Mouse (Mus musculus) midbrain, embryonic 12.5 days (tissue): ENCODE measurements around the gene Gli2. TPM values are rescaled to one million over a fixed set of nuclear protein-coding genes. Genes with fewer than 3 reads are reported as not detected.

Source experiments
- ATAC-seq: fragments of 200-750 bp; cut with Nextera tagmentation; 2 replicates; pipeline ENCODE4 v1.8.0; 2017; ENCODE audit warnings: low read depth, moderate TSS enrichment, moderate library complexity; ENCODE audit not compliant: low FRiP score
- H3K27ac ChIP-seq: fragments of 300-500 bp; sonication (generic); replicated peaks from 2 replicates; pipeline ENCODE4 v1.5.1; 2016; ENCODE audit warnings: mild to moderate bottlenecking
- H3K27me3 ChIP-seq: fragments of 300-500 bp; sonication (generic); 2 replicates; pipeline ENCODE4 v1.6.1; 2016; ENCODE audit warnings: mild to moderate bottlenecking
- H3K36me3 ChIP-seq: fragments of 300-500 bp; sonication (generic); 2 replicates; pipeline ENCODE4 v1.6.1; 2016
- H3K4me1 ChIP-seq: fragments of 300-500 bp; sonication (generic); 2 replicates; pipeline ENCODE4 v1.6.1; 2016
- H3K4me2 ChIP-seq: fragments of 300-500 bp; sonication (generic); replicated peaks from 2 replicates; pipeline ENCODE4 v1.6.1; 2016; ENCODE audit warnings: mild to moderate bottlenecking, moderate library complexity
- H3K4me3 ChIP-seq: fragments of 300-500 bp; sonication (generic); 2 replicates; pipeline ENCODE4 v1.5.1; 2016; ENCODE audit warnings: mild to moderate bottlenecking
- H3K9ac ChIP-seq: fragments of 300-500 bp; sonication (generic); replicated peaks from 2 replicates; pipeline ENCODE4 v1.6.1; 2016; ENCODE audit warnings: mild to moderate bottlenecking, moderate library complexity
- H3K9me3 ChIP-seq: fragments of 300-500 bp; sonication (generic); 2 replicates; pipeline ENCODE4 v1.6.1; 2016; ENCODE audit warnings: mild to moderate bottlenecking
- WGBS: fragments of 180-500 bp; shearing (Covaris S2); methylation state at CpG from one replicate; pipeline ENCODE4 v1.1.7; 2016; 5-methylcytosine and 5-hydroxymethylcytosine counted together
- polyA plus RNA-seq: library from polyadenylated mRNA; unstranded; fragments of >200 nt; fragmentation: Nextera tagmentation; extraction: Ambion mirVana; gene quantifications from 2 replicates; pipeline ENCODE4 v1.2.1, GENCODE M21; 2016

The Gli2 gene
- polyA plus RNA-seq, 1 experiment from 2014 or later: 8.6 TPM

DNA sequence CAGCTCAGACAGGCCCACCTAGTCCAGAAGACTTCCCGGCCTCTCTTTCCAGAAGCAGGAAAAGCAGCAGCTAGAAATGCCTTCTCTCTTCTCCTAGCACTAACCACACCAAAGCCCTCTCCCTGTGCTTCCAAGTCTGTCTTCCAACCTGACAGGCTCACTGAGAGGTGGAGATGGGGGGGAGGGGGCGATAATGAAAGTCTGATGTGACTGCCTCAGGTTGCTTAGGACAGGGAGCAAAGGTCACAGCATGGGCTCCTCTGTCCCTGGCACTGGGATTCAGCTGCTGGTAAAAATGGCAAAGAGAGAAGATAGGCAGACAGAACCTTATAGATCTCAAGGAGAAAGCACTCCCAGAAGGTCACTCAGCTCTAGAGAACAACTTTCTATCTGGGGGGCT lies 70.0 kb downstream of the Gli2 start:
- H3K9ac ChIP-seq: no peak overlapping the region
- H3K27me3 ChIP-seq: no peaks in the 10 kb centered on the region
- no peak overlapping the region for H3K4me3 ChIP-seq
- no peak overlapping the region for H3K4me2 ChIP-seq
- 42% methylated on average over 2 of the region's 2 CpGs for WGBS
- ATAC-seq: no peak
- H3K9me3 ChIP-seq: no peaks in the 10 kb centered on the region
- peaks cover 55% of the 10 kb centered on the region for H3K4me1 ChIP-seq
- H3K27ac ChIP-seq: peak overlapping the region; percentile 78
- no peaks in the 10 kb centered on the region for H3K36me3 ChIP-seq

DNA sequence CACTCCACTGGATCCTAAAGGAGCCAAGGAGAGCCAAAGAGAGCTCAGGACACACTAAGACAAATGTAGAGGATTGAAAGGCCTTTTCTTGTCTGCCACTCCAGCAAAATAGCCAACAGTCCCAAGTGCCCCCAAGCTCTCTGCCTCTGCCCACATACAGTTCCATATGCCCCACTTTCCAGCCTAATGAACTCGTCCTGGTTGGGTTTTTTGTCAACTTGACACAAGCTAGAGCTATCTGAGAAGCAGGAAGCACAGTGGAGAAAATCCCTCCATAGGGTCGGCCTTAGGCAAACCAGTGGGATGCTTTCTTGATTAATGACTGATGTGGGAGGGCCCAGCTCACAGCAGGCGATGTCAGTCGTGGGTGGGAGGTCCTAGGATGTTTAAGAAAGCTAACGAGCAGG lies 70.6 kb downstream of the Gli2 start:
- H3K9ac ChIP-seq: no peak overlapping the region
- peak overlapping the region; percentile 78 for H3K27ac ChIP-seq
- 7% methylated on average over 5 of the region's 5 CpGs for WGBS
- peak; percentile 20 for ATAC-seq
- peaks cover 55% of the 10 kb centered on the region for H3K4me1 ChIP-seq
- H3K36me3 ChIP-seq: no peaks in the 10 kb centered on the region
- H3K4me3 ChIP-seq: no peak overlapping the region
- H3K9me3 ChIP-seq: no peaks in the 10 kb centered on the region
- no peaks in the 10 kb centered on the region for H3K27me3 ChIP-seq
- peak overlapping the region; percentile 12; the same call in 1 of the 2 replicates for H3K4me2 ChIP-seq

DNA sequence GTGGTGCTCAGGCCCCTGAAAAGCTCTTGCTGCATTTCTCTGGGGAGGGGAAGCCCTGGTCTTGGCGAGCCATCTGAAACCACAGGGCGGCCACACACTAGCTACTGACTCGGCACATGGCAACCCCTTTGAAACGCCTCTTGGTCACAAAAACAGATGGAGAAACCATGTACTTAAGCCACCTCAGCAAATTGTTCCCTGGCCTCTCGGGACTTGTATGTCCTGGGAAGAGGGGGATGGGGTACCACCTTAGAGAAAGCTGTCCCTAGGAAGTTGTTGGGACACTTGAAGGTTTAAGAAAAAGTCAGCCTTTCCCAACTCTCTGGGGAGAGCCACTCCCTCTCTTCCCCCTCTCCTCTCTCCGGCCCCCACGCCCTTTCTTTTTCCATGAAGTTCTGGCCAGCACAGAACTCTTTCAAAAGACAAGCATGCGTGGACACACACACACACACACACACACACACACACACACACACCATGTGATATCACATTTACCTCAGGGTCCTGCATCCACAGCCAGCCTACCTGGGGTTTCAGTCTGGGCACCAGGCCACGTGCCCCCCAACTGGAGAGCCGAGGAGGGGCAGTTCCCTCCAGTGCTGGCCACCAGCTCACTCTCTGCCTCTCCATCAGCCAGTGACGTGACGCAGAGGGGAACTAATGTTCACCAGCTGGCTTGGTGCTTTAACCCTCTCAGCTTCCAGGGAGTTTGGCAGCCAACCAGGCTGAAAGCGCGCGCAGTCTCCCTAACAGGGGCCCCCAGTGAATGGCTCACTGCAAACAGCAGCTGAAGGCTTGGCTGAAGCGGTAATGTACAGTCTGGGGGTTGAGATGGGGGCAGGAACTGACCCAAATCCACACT lies 71.2 kb downstream of the Gli2 start:
- 25% methylated on average over 16 of the region's 16 CpGs for WGBS
- H3K9ac ChIP-seq: 0 out of 2 replicates have a peak overlapping the region, but pooled peaks have one; percentile 24
- no peaks in the 10 kb centered on the region for H3K27me3 ChIP-seq
- ATAC-seq: peak; percentile 85
- H3K4me1 ChIP-seq: peaks cover 55% of the 10 kb centered on the region
- no peak overlapping the region for H3K4me3 ChIP-seq
- peak overlapping the region; percentile 78 for H3K27ac ChIP-seq
- peak overlapping the region; percentile 12 for H3K4me2 ChIP-seq
- no peaks in the 10 kb centered on the region for H3K36me3 ChIP-seq
- no peaks in the 10 kb centered on the region for H3K9me3 ChIP-seq

DNA sequence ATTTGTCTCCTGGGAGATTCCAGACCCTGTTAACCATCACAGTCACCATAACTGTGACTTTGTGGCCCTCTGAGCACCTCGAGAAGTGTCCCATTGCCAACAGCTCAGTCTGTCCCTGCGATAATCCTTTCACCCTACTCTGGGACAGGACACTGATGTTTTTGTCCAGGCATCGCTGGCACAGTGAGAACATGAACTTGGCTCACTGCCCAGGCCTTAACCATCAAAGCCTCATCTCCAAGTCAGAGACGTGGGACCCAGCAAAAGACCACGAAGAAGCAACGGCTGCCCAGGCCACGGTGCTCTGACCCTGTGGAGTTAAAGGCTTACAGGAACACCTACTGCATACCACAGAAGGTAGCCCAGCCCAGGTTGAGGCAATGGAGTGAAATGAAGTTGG lies 72.8 kb downstream of the Gli2 start:
- Histone ChIP-seq H3K27ac (no peak overlapping the region), H3K9me3 (no peaks in the 10 kb centered on the region), H3K36me3 (no peaks in the 10 kb centered on the region), H3K4me1 (peaks cover 52% of the 10 kb centered on the region), H3K9ac (no peak overlapping the region), H3K27me3 (no peaks in the 10 kb centered on the region), H3K4me2 (no peak overlapping the region), H3K4me3 (no peak overlapping the region)
- 70% methylated on average over 7 of the region's 7 CpGs for WGBS
- no peak for ATAC-seq

DNA sequence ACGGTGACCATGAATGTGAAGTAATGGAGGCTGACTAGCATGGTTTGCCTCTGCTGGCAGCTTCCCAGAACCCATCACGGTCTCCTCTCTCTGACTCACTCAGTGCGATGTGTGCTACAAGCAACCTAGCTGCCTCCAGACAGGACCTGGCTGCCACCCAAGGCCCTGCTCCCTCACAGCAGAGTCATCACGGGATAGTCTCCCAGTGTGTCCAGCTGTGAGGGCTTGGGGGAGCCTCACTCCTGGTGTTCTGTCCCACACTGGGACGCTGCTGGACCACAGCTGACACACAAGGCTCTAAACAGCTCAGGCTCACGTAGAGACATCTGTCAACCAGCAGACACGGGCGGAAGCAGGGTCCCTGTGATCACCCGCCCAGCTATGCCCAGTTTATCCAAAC lies 76.8 kb downstream of the Gli2 start:
- H3K9me3 ChIP-seq: no peaks in the 10 kb centered on the region
- no peak for ATAC-seq
- no peaks in the 10 kb centered on the region for H3K27me3 ChIP-seq
- no peak overlapping the region for H3K4me3 ChIP-seq
- H3K4me2 ChIP-seq: no peak overlapping the region
- 82% methylated on average over 9 of the region's 9 CpGs for WGBS
- H3K9ac ChIP-seq: no peak overlapping the region
- H3K4me1 ChIP-seq: peaks cover 17% of the 10 kb centered on the region
- H3K36me3 ChIP-seq: peaks cover 21% of the 10 kb centered on the region
- H3K27ac ChIP-seq: no peak overlapping the region

DNA sequence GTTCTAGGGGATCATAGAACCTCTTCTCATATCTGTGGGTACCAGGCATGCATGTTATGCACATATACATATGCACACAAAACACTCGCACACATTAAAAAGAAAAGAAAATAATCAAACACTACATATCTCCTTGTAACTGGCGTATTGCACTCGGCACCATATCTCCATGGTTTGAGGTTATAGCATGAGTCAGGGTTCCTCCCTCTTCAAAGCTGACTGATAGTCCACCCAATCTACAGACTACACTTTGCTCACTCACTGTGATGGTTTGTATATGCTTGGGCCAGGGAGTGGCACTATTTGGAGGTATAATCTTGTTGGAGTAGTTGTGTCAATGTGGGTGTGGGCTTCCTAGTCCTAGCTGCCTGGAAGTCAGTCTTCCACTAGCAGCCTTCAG lies 78.0 kb downstream of the Gli2 start:
- no peak overlapping the region for H3K4me2 ChIP-seq
- peaks cover 32% of the 10 kb centered on the region for H3K36me3 ChIP-seq
- no peak overlapping the region for H3K4me3 ChIP-seq
- no peak overlapping the region for H3K9ac ChIP-seq
- H3K4me1 ChIP-seq: peaks cover 4% of the 10 kb centered on the region; the same call in 1 of the 2 replicates
- ATAC-seq: no peak
- no peaks in the 10 kb centered on the region for H3K27me3 ChIP-seq
- no peak overlapping the region for H3K27ac ChIP-seq
- 0 out of 2 replicates have a peak, but pooled peaks cover 1% of the 10 kb centered on the region for H3K9me3 ChIP-seq
- 97% methylated on average over 3 of the region's 3 CpGs for WGBS

DNA sequence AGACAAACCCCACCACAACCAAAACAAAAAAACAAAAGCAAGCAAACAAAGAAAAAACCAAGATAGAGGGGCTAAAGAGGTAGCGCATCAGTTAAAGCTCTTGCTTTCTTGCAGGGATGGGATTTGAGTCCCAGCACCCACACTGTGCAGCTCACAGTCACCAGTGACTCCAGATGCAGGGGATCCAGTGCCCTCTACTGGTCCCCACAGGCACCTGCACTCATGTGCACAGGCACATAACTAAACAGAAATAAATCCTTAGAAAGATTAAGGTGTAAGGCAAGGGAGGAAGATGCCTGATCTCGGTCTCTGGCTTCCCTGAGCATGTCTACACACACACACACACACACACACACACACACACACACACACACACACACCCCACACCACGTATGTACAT lies 83.4 kb downstream of the Gli2 start:
- H3K4me1 ChIP-seq: peaks cover 3% of the 10 kb centered on the region; the same call in 1 of the 2 replicates
- H3K4me3 ChIP-seq: no peak overlapping the region
- H3K36me3 ChIP-seq: peaks cover 38% of the 10 kb centered on the region
- ATAC-seq: no peak
- 0 out of 2 replicates have a peak, but pooled peaks cover 6% of the 10 kb centered on the region for H3K9me3 ChIP-seq
- no peak overlapping the region for H3K4me2 ChIP-seq
- no peaks in the 10 kb centered on the region for H3K27me3 ChIP-seq
- 97% methylated on average over 2 of the region's 3 CpGs for WGBS
- no peak overlapping the region for H3K27ac ChIP-seq
- H3K9ac ChIP-seq: no peak overlapping the region

DNA sequence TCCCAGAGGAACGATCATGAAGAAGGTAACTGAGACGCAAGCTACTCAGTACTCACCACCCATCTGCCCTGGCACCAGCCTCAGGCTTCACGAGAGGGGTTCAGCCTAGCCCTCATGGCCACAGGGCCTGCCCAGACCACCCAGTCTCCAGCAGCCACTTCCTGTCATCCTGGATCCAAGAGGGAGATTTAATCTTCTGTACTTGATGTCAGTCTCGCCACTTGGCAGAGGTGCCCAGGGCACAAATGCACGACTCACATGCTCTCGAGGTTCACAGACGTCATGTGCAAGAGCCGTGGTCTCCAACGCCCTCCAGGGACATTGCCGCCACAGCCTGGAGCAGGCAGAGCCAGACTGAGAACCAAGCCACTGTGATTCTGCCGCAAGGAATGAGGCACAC lies 84.0 kb downstream of the Gli2 start:
- H3K4me1 ChIP-seq: peaks cover 3% of the 10 kb centered on the region; the same call in 1 of the 2 replicates
- ATAC-seq: no peak
- no peak overlapping the region for H3K9ac ChIP-seq
- H3K4me3 ChIP-seq: no peak overlapping the region
- 0 out of 2 replicates have a peak, but pooled peaks cover 6% of the 10 kb centered on the region for H3K9me3 ChIP-seq
- no peak overlapping the region for H3K4me2 ChIP-seq
- H3K27me3 ChIP-seq: no peaks in the 10 kb centered on the region
- 0 out of 2 replicates have a peak overlapping the region, but pooled peaks have one; percentile 20 for H3K27ac ChIP-seq
- H3K36me3 ChIP-seq: peaks cover 38% of the 10 kb centered on the region
- WGBS: 85% methylated on average over 11 of the region's 11 CpGs

DNA sequence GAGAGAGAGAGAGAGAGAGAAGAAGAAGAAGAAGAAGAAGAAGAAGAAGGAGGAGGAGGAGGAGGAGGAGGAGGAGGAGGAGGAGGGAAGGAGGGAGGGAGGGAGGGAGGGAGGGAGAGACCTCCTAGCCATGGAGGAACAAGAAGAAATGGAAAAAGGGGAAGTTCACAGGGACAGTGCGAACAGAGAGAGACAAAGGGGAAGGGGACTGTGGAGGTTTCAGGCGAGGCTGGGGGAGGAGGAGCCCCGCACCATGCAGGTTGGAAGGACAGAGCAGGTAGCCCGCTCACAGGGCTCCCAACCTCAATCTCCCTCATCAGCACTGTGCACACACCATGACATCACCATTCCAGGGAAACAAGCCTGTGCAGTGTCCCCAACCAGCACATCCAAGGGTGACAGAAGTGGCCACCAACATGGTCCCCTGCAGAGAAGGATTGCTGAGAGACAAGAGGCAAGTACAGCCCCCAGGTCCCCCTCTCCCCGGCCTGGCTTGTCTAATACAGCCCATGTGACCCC lies 84.7 kb downstream of the Gli2 start:
- Histone ChIP-seq H3K4me2 (no peak overlapping the region), H3K27ac (no peak overlapping the region), H3K9me3 (0 out of 2 replicates have a peak, but pooled peaks cover 6% of the 10 kb centered on the region), H3K4me1 (peaks cover 3% of the 10 kb centered on the region; the same call in 1 of the 2 replicates), H3K4me3 (no peak overlapping the region), H3K36me3 (peaks cover 35% of the 10 kb centered on the region), H3K9ac (no peak overlapping the region), H3K27me3 (no peaks in the 10 kb centered on the region)
- no peak for ATAC-seq
- WGBS: 78% methylated on average over 5 of the region's 5 CpGs

DNA sequence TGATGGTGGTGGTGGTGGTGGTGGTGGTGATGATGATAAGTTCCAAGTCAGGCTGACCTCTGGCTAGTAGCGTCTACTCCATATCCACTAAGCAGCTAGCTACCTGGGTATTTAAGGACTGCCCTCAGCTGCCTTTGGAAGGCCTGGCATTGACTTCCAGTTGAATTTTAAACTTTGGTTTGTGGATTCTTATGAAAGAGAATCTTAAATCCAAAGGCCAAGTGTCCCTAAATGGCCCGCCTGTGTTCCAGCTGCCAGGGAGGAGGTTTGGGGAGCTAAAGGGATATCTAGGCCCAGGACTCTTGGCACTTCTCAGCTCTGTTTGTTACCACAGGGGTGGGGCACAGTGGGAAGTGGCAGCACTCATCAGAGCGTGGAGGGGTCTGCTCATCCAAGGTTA lies 85.4 kb downstream of the Gli2 start:
- no peak overlapping the region for H3K9ac ChIP-seq
- no peak for ATAC-seq
- H3K4me2 ChIP-seq: no peak overlapping the region
- 97% methylated on average over 3 of the region's 3 CpGs for WGBS
- 0 out of 2 replicates have a peak, but pooled peaks cover 6% of the 10 kb centered on the region for H3K9me3 ChIP-seq
- H3K36me3 ChIP-seq: peaks cover 27% of the 10 kb centered on the region
- H3K27me3 ChIP-seq: no peaks in the 10 kb centered on the region
- no peak overlapping the region for H3K4me3 ChIP-seq
- H3K27ac ChIP-seq: no peak overlapping the region
- H3K4me1 ChIP-seq: peaks cover 3% of the 10 kb centered on the region; the same call in 1 of the 2 replicates

DNA sequence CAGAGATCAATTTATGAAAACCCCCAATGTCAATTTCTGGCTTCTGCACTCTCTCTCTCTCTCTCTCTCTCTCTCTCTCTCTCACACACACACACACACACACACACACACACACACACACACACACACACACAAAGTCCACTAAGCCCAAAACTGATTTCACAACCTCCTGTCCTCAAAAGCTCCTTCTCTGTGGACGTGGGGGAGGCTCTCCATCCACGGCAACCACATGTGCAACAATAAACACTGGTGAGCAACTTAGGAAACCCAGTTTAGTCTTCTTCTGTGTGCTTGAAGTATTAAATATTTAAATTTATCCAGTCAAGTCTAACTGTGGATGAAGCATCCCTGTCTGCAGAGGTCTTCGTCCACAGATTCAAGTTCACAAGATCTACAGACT lies 86.1 kb downstream of the Gli2 start:
- Histone ChIP-seq H3K9me3 (0 out of 2 replicates have a peak, but pooled peaks cover 6% of the 10 kb centered on the region), H3K27me3 (no peaks in the 10 kb centered on the region), H3K4me1 (peaks cover 3% of the 10 kb centered on the region; the same call in 1 of the 2 replicates), H3K9ac (no peak overlapping the region), H3K4me3 (no peak overlapping the region), H3K36me3 (peaks cover 24% of the 10 kb centered on the region), H3K27ac (no peak overlapping the region), H3K4me2 (no peak overlapping the region)
- no peak for ATAC-seq
- 77% methylated on average over 3 of the region's 3 CpGs for WGBS

DNA sequence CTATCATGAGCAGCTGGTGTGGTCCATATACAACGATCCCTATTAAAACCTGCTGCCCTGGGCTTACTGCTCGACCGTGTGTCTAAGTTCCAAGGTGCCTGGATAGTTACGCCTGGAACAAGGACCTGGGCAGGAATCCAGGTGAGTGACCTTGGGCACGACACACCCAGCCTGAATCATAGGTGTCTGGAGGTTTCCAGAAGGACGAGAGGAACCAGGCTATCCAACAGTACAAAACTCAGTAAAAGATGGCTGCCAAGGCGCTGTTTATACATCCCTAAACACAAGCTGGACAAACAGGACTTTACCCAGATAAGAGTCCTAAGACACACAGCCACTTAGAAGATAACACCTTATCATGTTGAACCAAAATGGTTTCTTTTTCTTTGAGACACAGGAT lies 94.8 kb downstream of the Gli2 start:
- H3K36me3 ChIP-seq: no peaks in the 10 kb centered on the region
- ATAC-seq: no peak
- no peak overlapping the region for H3K27ac ChIP-seq
- no peak overlapping the region for H3K4me2 ChIP-seq
- H3K4me1 ChIP-seq: peaks cover 29% of the 10 kb centered on the region
- 89% methylated on average over 7 of the region's 7 CpGs for WGBS
- no peaks in the 10 kb centered on the region for H3K9me3 ChIP-seq
- no peak overlapping the region for H3K9ac ChIP-seq
- H3K27me3 ChIP-seq: no peaks in the 10 kb centered on the region
- no peak overlapping the region for H3K4me3 ChIP-seq
